Mouse (Mus musculus) ES-Bruce4 (cell line): ENCODE results near the gene Klf8. TPM values are rescaled to one million over a fixed set of nuclear protein-coding genes. Genes with fewer than 3 reads are reported as not detected.
A peak's percentile ranks its signal among the peaks of the same experiment; 100 is the strongest.
"Not testable (repeated sequence)": the region's sequence is repeated elsewhere in the genome, so short reads cannot be mapped to it uniquely, and the experiment has no call there.

Source experiments
- H3K27ac ChIP-seq: 2 replicates; pipeline ENCODE4 v1.5.1; 2012; ENCODE audit warnings: low read length, inconsistent platforms; ENCODE audit not compliant: insufficient read depth
- H3K27me3 ChIP-seq: 2 replicates; pipeline ENCODE4 v1.6.1; 2012; ENCODE audit warnings: mild to moderate bottlenecking, low read length, inconsistent platforms; ENCODE audit not compliant: control insufficient read depth, poor library complexity, insufficient read depth, severe bottlenecking
- H3K36me3 ChIP-seq: 2 replicates; pipeline ENCODE4 v1.6.1; 2012; ENCODE audit warnings: inconsistent platforms, mild to moderate bottlenecking, low read length, moderate library complexity; ENCODE audit not compliant: control insufficient read depth, poor library complexity, insufficient read depth, severe bottlenecking
- H3K4me1 ChIP-seq: one replicate; pipeline ENCODE4 v1.8.1; 2011; ENCODE audit warnings: low read length; ENCODE audit not compliant: control insufficient read depth, insufficient read depth
- H3K4me3 ChIP-seq: 2 replicates; pipeline ENCODE4 v1.5.1; 2011; ENCODE audit warnings: low read depth, mild to moderate bottlenecking, low read length
- H3K9ac ChIP-seq: 2 replicates; pipeline ENCODE4 v1.6.1; 2012; ENCODE audit warnings: low read depth, mild to moderate bottlenecking, inconsistent platforms; ENCODE audit not compliant: poor library complexity, severe bottlenecking
- H3K9me3 ChIP-seq: replicated peaks from 2 replicates; pipeline ENCODE4 v1.6.1; 2012; ENCODE audit warnings: mild to moderate bottlenecking, low read length, inconsistent platforms; ENCODE audit not compliant: control insufficient read depth, poor library complexity, insufficient read depth, severe bottlenecking
- CTCF ChIP-seq: IDR thresholded peaks from one replicate; pipeline ENCODE4 v1.8.1; 2011; ENCODE audit warnings: low read depth, low read length
- EP300 ChIP-seq: IDR thresholded peaks from 2 replicates; pipeline ENCODE4 v1.6.1; 2011; ENCODE audit warnings: low read depth, low read length; ENCODE audit not compliant: insufficient read depth
- POLR2A ChIP-seq: IDR thresholded peaks from one replicate; pipeline ENCODE4 v1.8.1; 2011; ENCODE audit warnings: low read length; ENCODE audit not compliant: insufficient read depth
- polyA plus RNA-seq: library from polyadenylated mRNA; stranded (reverse); fragments of >200 nt; gene quantifications from 2 replicates; pipeline ENCODE4 v1.2.4, GENCODE M21; 2011; ENCODE audit warnings: low read depth; ENCODE audit not compliant: missing spikeins, insufficient read depth, insufficient read length

Klf8 gene
- 8.6 and 9.1 TPM in 2 replicates for polyA plus RNA-seq

DNA sequence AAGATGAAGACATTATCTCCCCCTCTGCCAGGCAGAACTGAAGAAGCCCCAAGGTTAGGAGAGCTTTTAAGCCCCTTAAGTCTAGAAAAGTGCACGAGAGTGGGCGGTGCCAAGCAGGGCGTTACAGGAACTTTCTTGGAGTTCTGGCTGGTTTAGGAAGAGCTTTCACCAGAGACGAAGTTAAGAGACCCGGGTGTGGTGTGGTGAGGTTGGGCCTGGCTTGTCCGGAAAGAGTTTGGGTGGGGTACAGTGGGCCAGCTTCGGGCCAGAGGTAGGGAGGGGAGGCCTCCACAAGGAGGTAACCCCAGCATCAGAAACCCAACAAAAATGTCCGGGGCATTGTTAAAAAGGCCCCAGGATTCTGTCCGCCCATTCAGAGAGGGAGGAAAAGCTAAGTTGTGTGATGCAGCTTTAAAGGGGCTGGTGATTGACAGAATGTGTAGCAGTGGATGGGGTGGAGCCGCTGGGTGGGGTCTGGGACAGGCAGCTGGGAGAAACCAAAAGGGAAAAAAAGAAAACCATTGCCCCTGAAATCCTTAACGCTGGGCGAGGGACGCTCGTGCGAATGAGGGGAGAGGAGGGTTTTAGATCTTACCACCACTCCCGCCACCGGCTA, at the start of gene Klf8:
Klf8 (plus strand) TSS at position 163 of the 616 bp plus-strand sequence.
- Histone ChIP-seq H3K4me3 (peak within 1 kb of the TSS; percentile 67), H3K9ac (peak within 1 kb of the TSS; percentile 51), H3K27me3 (no peaks in the 10 kb centered on the region), H3K36me3 (no peaks in the 10 kb centered on the region), H3K27ac (peak within 1 kb of the TSS; percentile 62), H3K9me3 (no peaks in the 10 kb centered on the region), H3K4me1 (peaks cover 1% of the 10 kb centered on the region)
- TF ChIP-seq CTCF (no peak), EP300 (no peak), POLR2A (no peak)

- not testable (repeated sequence) for H3K27ac ChIP-seq
Observed at GRCm38 (mm10) chrX:153199185-153199584, 38.1 kb upstream of the Klf8 start.

DNA sequence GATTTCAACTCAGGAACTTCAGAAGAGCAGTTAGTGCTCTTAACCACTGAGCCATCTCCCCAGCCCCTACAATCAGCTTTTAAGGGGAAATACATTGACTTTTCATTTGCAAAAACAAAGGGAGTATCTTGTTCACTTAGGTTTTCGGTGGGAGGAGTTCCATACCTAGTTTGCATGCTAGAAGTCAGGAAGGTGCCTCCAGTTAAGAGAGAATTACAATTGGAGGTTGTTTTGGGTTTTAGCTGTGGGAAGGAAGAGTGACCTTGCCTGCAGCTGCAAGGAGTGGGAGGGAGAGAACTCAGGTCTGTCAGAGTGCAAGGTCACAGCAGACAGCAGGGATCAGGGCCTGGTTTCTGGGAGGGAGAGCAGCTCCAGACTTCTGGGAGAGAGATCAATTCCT, 26.2 kb upstream of the Klf8 start:
- no peaks in the 10 kb centered on the region for H3K36me3 ChIP-seq
- H3K27ac ChIP-seq = peak overlapping the region; percentile 19; the same call in 1 of the 2 replicates
- H3K4me1 ChIP-seq = no peaks in the 10 kb centered on the region
- H3K27me3 ChIP-seq = no peaks in the 10 kb centered on the region
- H3K4me3 ChIP-seq = no peak overlapping the region
- no peak overlapping the region for H3K9ac ChIP-seq
- TF ChIP-seq EP300 (peak; percentile 87), POLR2A (no peak)
- H3K9me3 ChIP-seq = no peaks in the 10 kb centered on the region

More at GRCm38 (mm10) chrX:153199185-153199584, 38.1 kb upstream of the Klf8 start:
- not testable (repeated sequence) for H3K27me3 ChIP-seq, H3K4me1 ChIP-seq, H3K9ac ChIP-seq, H3K4me3 ChIP-seq, H3K9me3 ChIP-seq, H3K36me3 ChIP-seq

DNA sequence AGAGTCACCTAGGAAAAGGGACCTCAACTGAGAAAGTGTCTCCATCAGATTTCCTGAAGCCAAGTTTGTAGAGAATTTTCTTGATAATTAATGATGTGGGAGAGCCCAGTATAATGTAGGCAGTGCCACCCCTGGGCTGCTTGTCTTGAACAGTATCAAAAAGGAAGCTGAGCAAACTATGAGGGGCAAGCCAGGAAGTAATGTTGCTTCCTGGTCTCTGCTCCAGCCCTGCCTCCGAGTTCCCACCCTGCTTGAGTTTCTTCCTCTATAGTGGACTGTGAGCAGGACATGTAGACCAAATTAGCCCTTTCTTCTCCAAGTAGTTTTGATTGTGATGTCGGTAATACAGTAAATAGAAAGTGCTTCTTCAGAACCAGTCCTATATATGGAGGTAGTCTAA, 6.0 kb upstream of the Klf8 start:
- Histone ChIP-seq H3K4me3 (no peak overlapping the region), H3K27me3 (no peaks in the 10 kb centered on the region), H3K9me3 (no peaks in the 10 kb centered on the region), H3K27ac (no peak overlapping the region), H3K4me1 (peaks cover 1% of the 10 kb centered on the region), H3K9ac (no peak overlapping the region), H3K36me3 (no peaks in the 10 kb centered on the region)
- TF ChIP-seq CTCF (no peak), EP300 (no peak), POLR2A (no peak)

GRCm38 (mm10) chrX:153233255-153233654, 4.0 kb upstream of the Klf8 start:
- H3K9ac ChIP-seq = no peak overlapping the region
- TF ChIP-seq EP300 (no peak), CTCF (no peak), POLR2A (no peak)
- H3K27me3 ChIP-seq = no peaks in the 10 kb centered on the region
- no peaks in the 10 kb centered on the region for H3K9me3 ChIP-seq
- H3K36me3 ChIP-seq = no peaks in the 10 kb centered on the region
- H3K27ac ChIP-seq = no peak overlapping the region
- peak overlapping the region; percentile 50 for H3K4me3 ChIP-seq
- H3K4me1 ChIP-seq = peaks cover 1% of the 10 kb centered on the region

GRCm38 (mm10) chrX:153237920-153238504, 746 bp downstream of the Klf8 start:
- Histone ChIP-seq H3K9ac (peak overlapping the region; percentile 51), H3K9me3 (no peaks in the 10 kb centered on the region), H3K27me3 (no peaks in the 10 kb centered on the region), H3K4me3 (peak overlapping the region; percentile 67), H3K4me1 (peaks cover 1% of the 10 kb centered on the region), H3K27ac (peak overlapping the region; percentile 62), H3K36me3 (no peaks in the 10 kb centered on the region)
- TF ChIP-seq EP300 (no peak), CTCF (no peak), POLR2A (no peak)
